ENCODE assay signal across 18 mouse cellular contexts in the genomic region with DNA sequence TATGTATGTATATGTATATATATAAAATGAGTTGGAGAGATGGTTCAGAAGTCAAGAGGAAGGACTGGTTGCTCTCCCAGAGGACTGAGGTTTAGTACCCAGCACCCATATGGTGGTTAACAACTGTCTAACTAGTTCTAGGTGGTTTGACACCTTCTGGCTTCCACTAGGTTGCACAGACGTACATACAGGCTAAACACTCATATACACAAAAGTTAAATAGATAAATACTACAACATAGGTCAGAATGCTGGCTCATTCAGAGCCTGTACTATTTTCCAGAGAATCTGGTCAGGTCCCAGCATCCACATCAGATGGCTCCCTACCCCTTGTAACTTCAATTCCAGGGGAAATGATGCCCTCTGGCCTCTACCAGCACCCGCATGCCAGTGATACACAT. TPM values are rescaled to one million over a fixed set of nuclear protein-coding genes. Genes with fewer than 3 reads are reported as not detected.
DNase-seq lines count a peak whose midpoint lies in the region; ATAC-seq and TF ChIP-seq lines count a peak whose summit lies in the region.
"Had no signal": no experiment of that assay in that cellular context is flagged by ENCODE, and none has a peak within 500 bp of the region (broad histone marks: within the 10 kb centered on the region; RNA-seq: fewer than 3 reads in every experiment).

No protein-coding gene starts in this region.

- H3K4me2 ChIP-seq in kidney, embryonic 16.5 days (replicated peaks; ENCODE audit: low read depth, low read length), result no peak overlapping the region
- H3K4me2 ChIP-seq in myocyte (ENCODE audit: low read depth), result no peak overlapping the region

- TF ChIP-seq CTCF in testis, adult 2 months (IDR thresholded peaks at IDR 0.05; ENCODE audit: control insufficient read depth, insufficient read depth, insufficient replicate concordance, low read depth, low read length), result no peak

- H3K27me3 ChIP-seq in heart, embryonic 10.5 days (ENCODE audit: insufficient read depth, poor library complexity, severe bottlenecking), result no peaks in the 10 kb centered on the region
- no peaks in the 10 kb centered on the region for H3K27me3 ChIP-seq in kidney, embryonic 16.5 days (ENCODE audit: insufficient read depth, low read length)
- H3K27me3 ChIP-seq in testis, adult 2 months (ENCODE audit: control insufficient read depth, insufficient read depth, low read length), result no peaks in the 10 kb centered on the region
- no peaks in the 10 kb centered on the region for H3K27me3 ChIP-seq in myocyte (ENCODE audit: control insufficient read depth, insufficient read depth, insufficient read length)
- H3K27me3 ChIP-seq: neural tube, embryonic 12.5 days had no signal

- ATAC-seq in kidney, embryonic 16.5 days (ENCODE audit: low FRiP score, low TSS enrichment), result no peak

- H3K4me3 ChIP-seq in heart, embryonic 10.5 days, result no peak overlapping the region
- H3K4me3 ChIP-seq in kidney, embryonic 16.5 days (ENCODE audit: low read length), result no peak overlapping the region
- H3K4me3 ChIP-seq in testis, adult 2 months (ENCODE audit: control insufficient read depth, low read depth, low read length), result peak overlapping the region; percentile 41; the same call in 1 of the 2 replicates
- H3K4me3 ChIP-seq in myocyte, result peak overlapping the region; percentile 81

- H3K36me3 ChIP-seq in heart, embryonic 10.5 days, result no peaks in the 10 kb centered on the region
- no peaks in the 10 kb centered on the region for H3K36me3 ChIP-seq in kidney, embryonic 16.5 days (ENCODE audit: insufficient read depth, low read length)
- no peaks in the 10 kb centered on the region; the same call in 1 of the 2 replicates for H3K36me3 ChIP-seq in testis, adult 2 months (ENCODE audit: control insufficient read depth, insufficient read depth, low read length)
- no peaks in the 10 kb centered on the region for H3K36me3 ChIP-seq in myocyte (ENCODE audit: control insufficient read depth, insufficient read depth)
- H3K36me3 ChIP-seq: neural tube, embryonic 12.5 days had no signal

- 84% methylated on average over 2 of the region's 2 CpGs for WGBS in heart, embryonic 10.5 days
- 75% methylated on average over 2 of the region's 2 CpGs for WGBS in kidney, embryonic 16.5 days

- H3K9ac ChIP-seq in kidney, embryonic 16.5 days (replicated peaks; ENCODE audit: low read length), result 0 out of 2 replicates have a peak overlapping the region, but pooled peaks have one; percentile 0

- H3K79me2 ChIP-seq in myocyte (ENCODE audit: control insufficient read depth, insufficient read depth), result peaks cover 34% of the 10 kb centered on the region

- DNase-seq in heart, embryonic 10.5 days (ENCODE audit: low spot score), result no peak
- DNase-seq in heart, postnatal 4 days, result no peak
- DNase-seq in kidney, postnatal 36 days, result no peak
- DNase-seq in testis, postnatal 14 days (ENCODE audit: low spot score), result no peak
- no peak for DNase-seq in adrenal gland, adult 8-10 months
- DNase-seq: adrenal gland, postnatal 25 days; cerebellum, adult 11 months; gastrocnemius, postnatal 36 days; kidney, adult 8-10 months; lung, adult 2 months; right cerebral cortex, postnatal 14 days; spleen, adult 18-20 months; thymus, postnatal 4 days had no signal

- H3K4me1 ChIP-seq in heart, embryonic 10.5 days, result peaks cover 35% of the 10 kb centered on the region
- peaks cover 32% of the 10 kb centered on the region for H3K4me1 ChIP-seq in kidney, embryonic 16.5 days (ENCODE audit: insufficient read depth, low read length)
- H3K4me1 ChIP-seq in testis, adult 2 months (ENCODE audit: control insufficient read depth, insufficient read depth, low read length), result peaks cover 9% of the 10 kb centered on the region

- TF ChIP-seq POLR2A in testis, adult 2 months (IDR thresholded peaks at IDR 0.05; ENCODE audit: control insufficient read depth, low read depth, low read length), result no peak
- no peak for TF ChIP-seq POLR2A in myocyte (IDR thresholded peaks at IDR 0.05; ENCODE audit: insufficient read length, low read depth)

- H3K27ac ChIP-seq in heart, embryonic 10.5 days, result 0 out of 2 replicates have a peak overlapping the region, but pooled peaks have one; percentile 94
- no peak overlapping the region for H3K27ac ChIP-seq in kidney, embryonic 16.5 days (ENCODE audit: low read length)
- no peak overlapping the region for H3K27ac ChIP-seq in testis, adult 2 months (ENCODE audit: control insufficient read depth, insufficient read depth, low read depth, low read length)
- H3K27ac ChIP-seq: neural tube, embryonic 12.5 days had no signal

- H3K9me3 ChIP-seq in heart, embryonic 10.5 days, result no peaks in the 10 kb centered on the region
- H3K9me3 ChIP-seq in kidney, embryonic 16.5 days (ENCODE audit: low read length), result no peaks in the 10 kb centered on the region
- H3K9me3 ChIP-seq: megakaryocyte, embryonic 14.5 days; neural tube, embryonic 12.5 days had no signal

- no peak overlapping the region for H3ac ChIP-seq in myocyte (ENCODE audit: control insufficient read depth, insufficient read length)

TF ChIP-seq in myocyte, 11 proteins besides CTCF, POLR2A, EP300 and RAD21:
- no peak for TF ChIP-seq TCF12 (IDR thresholded peaks at IDR 0.05; ENCODE audit: insufficient read depth, poor library complexity, severe bottlenecking)
- TF ChIP-seq REST (IDR thresholded peaks at IDR 0.05; ENCODE audit: insufficient read depth, insufficient read length), result no peak
- no peak for TF ChIP-seq SRF (IDR thresholded peaks at IDR 0.05; ENCODE audit: control insufficient read depth, insufficient read length, low read depth)
- no peak for TF ChIP-seq MYOG (IDR thresholded peaks at IDR 0.05; ENCODE audit: control insufficient read depth in 1 of 3, insufficient read depth in 1 of 3, insufficient read length in 2 of 3, low read depth in 2 of 3)
- TF ChIP-seq TCF3 (IDR thresholded peaks at IDR 0.05; ENCODE audit: insufficient read length, low read depth), result no peak
TF ChIP-seq in myocyte: peak in this region for 0.

RNA-seq across cellular contexts. Expression of a gene that starts 1.0 kb away (rescaled TPM):
- polyA plus RNA-seq in heart, embryonic 10.5 days (2016; fragmentation: Nextera tagmentation; extraction: Ambion mirVana), result 37.4 and 50.6 TPM in 2 replicates
- total RNA-seq in heart, postnatal 4 days (2021), result 10 to 100 TPM; 54.9 to 58.4 TPM
- polyA plus RNA-seq in kidney, embryonic 16.5 days (2015; fragmentation: Nextera tagmentation; extraction: Ambion mirVana), result 40.6 and 44.9 TPM in 2 replicates
- polyA plus RNA-seq in testis, adult 2 months (2012; rRNA removed), result 108 and 117 TPM in 2 replicates
- 33.7 TPM for polyA plus RNA-seq in myocyte (2012; fragmentation: generic; extraction: Trizol)
- 10 to 100 TPM; 66.7 to 95.6 (median 79.8) TPM for total RNA-seq in adrenal gland, adult 8-10 months (2022)

RNA-seq across cellular contexts. Expression of a gene that starts 40.1 kb away (rescaled TPM):
- polyA plus RNA-seq in heart, embryonic 10.5 days (2016; fragmentation: Nextera tagmentation; extraction: Ambion mirVana), result 26.8 and 35.5 TPM in 2 replicates
- 10 to 100 TPM; 29.4 to 30.8 TPM for total RNA-seq in heart, postnatal 4 days (2021)
- 33.2 and 35.7 TPM in 2 replicates for polyA plus RNA-seq in kidney, embryonic 16.5 days (2015; fragmentation: Nextera tagmentation; extraction: Ambion mirVana)
- polyA plus RNA-seq in testis, adult 2 months (2012; rRNA removed), result 63.6 and 70.6 TPM in 2 replicates
- polyA plus RNA-seq in myocyte (2012; fragmentation: generic; extraction: Trizol), result 20.4 TPM
- total RNA-seq in adrenal gland, adult 8-10 months (2022), result 10 to 100 TPM; 20.3 to 27.0 (median 25.5) TPM

Comparison
In these comparisons a context has a peak if more than half of its experiments do, and no peak if none do; other contexts are left out.
1. H3K4me3 ChIP-seq: peak in testis, adult 2 months (single experiment) and myocyte (single experiment); none in heart, embryonic 10.5 days (single experiment) and kidney, embryonic 16.5 days (single experiment).